Mouse (Mus musculus) limb, embryonic 15.5 days (tissue): ENCODE measurements at regions not wholly inside any gene's neighbourhood (a gene's known extent, or its start where the extent isn't known, plus 50 kb on each side); places are given as distances from the start of the nearest gene placed in this dataset.

Experiments
- ATAC-seq: fragments of 200-750 bp; cut with Nextera tagmentation; 2 replicates; pipeline ENCODE4 v1.8.0; 2017; ENCODE audit warnings: low read depth, moderate TSS enrichment; ENCODE audit not compliant: insufficient number of reproducible peaks, low FRiP score, low TSS enrichment
- H3K27ac ChIP-seq: fragments of 300-500 bp; sonication (generic); 2 replicates; pipeline ENCODE4 v1.5.1; 2015; ENCODE audit warnings: moderate library complexity, mild to moderate bottlenecking, inconsistent platforms
- H3K27me3 ChIP-seq: fragments of 300-500 bp; sonication (generic); 2 replicates; pipeline ENCODE4 v1.6.1; 2015; ENCODE audit warnings: inconsistent platforms
- H3K36me3 ChIP-seq: fragments of 300-500 bp; sonication (generic); 2 replicates; pipeline ENCODE4 v1.6.1; 2015; ENCODE audit warnings: inconsistent platforms
- H3K4me1 ChIP-seq: fragments of 300-500 bp; sonication (generic); 2 replicates; pipeline ENCODE4 v1.6.1; 2015; ENCODE audit warnings: inconsistent platforms
- H3K4me2 ChIP-seq: fragments of 300-500 bp; sonication (generic); 2 replicates; pipeline ENCODE4 v1.6.1; 2015; ENCODE audit warnings: mild to moderate bottlenecking, inconsistent platforms
- H3K4me3 ChIP-seq: fragments of 300-500 bp; sonication (generic); 2 replicates; pipeline ENCODE4 v1.5.1; 2015; ENCODE audit warnings: mild to moderate bottlenecking, inconsistent platforms
- H3K9ac ChIP-seq: fragments of 300-500 bp; sonication (generic); 2 replicates; pipeline ENCODE4 v1.6.1; 2015; ENCODE audit warnings: inconsistent platforms
- H3K9me3 ChIP-seq: fragments of 300-500 bp; sonication (generic); 2 replicates; pipeline ENCODE4 v1.6.1; 2016; ENCODE audit warnings: inconsistent platforms
- WGBS: fragments of 180-500 bp; shearing (Covaris S2); methylation state at CpG from one replicate; pipeline ENCODE4 v1.1.7; 2015; 5-methylcytosine and 5-hydroxymethylcytosine counted together

DNA sequence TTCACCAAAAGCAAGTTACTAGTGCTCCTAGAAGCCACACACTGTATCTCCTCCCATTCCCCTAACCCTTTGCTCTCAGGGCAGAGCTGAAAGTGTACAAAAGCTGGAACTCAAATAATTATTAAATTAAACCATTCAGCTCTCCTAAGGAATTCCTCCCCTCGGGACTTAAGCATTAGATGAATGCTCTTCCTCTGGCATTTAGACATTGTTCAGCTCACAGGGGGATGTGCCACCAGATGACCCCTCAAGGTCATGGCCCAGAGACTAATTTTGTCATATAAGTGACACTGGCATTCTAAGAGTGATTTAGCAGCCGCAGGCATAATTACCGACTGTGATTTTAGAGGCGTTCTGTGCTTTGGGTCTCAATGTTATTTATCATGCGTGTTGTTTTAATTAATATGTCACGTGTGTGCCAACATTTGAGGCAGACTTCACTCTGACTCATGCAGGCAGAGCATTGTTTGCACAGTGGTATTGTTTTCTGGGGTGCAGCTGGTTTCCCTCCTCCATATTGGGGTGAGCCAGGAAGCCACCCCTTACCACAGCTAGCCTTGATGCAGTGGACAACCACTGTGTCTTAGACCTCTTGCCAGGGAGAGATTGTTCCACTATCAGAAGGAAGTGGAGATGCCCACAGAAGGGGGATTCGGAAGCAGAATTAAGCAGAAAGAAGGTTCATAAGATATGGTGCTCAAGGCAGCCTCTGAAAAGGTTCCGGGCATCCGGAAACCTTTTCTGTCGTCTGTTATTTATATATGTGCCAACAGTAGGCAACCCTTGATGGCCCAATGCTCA lies 748.9 kb upstream of the Car8 start:
- Histone ChIP-seq H3K27ac (no peak overlapping the region), H3K36me3 (no peaks in the 10 kb centered on the region), H3K27me3 (peaks cover 29% of the 10 kb centered on the region), H3K9me3 (no peaks in the 10 kb centered on the region), H3K4me1 (peaks cover 4% of the 10 kb centered on the region; the same call in 1 of the 2 replicates), H3K4me3 (no peak overlapping the region), H3K9ac (no peak overlapping the region), H3K4me2 (no peak overlapping the region)
- ATAC-seq = no peak
- WGBS = 34% methylated on average over 10 of the region's 10 CpGs

GRCm38 (mm10) chr4:8986394-8987091 lies 747.7 kb upstream of the Car8 start:
- Histone ChIP-seq H3K9me3 (no peaks in the 10 kb centered on the region), H3K27me3 (peaks cover 29% of the 10 kb centered on the region), H3K9ac (no peak overlapping the region), H3K4me3 (no peak overlapping the region), H3K4me2 (no peak overlapping the region), H3K36me3 (no peaks in the 10 kb centered on the region), H3K27ac (no peak overlapping the region), H3K4me1 (peaks cover 4% of the 10 kb centered on the region; the same call in 1 of the 2 replicates)
- 33% methylated on average over 13 of the region's 13 CpGs for WGBS
- no peak for ATAC-seq

DNA sequence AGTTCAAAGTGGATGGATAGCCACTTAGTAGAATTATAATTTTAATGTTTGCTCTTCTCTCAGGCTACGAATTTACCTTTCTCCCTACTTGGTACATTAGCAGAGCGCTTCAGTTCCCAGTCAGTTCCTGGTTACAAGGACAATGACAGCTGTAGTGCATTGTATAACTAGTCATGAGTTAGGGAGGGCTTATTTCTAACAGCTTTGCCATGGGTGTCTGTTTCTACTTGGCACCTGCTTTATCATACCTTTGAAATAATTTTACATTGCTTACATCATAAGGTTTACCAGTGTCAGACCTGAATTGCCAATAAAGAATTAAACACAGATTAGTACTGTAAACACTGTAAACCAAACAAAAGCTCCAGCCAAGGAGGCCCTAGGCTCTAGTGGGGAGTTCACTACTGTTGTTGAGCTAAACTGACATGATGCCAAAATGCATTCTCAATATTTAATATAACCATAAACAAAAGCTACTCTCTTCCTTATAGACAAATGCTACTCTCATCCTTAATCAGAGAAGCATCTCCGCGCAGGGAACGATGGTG lies 745.3 kb upstream of the Car8 start:
- ATAC-seq = no peak
- Histone ChIP-seq H3K27ac (no peak overlapping the region), H3K4me1 (peaks cover 4% of the 10 kb centered on the region; the same call in 1 of the 2 replicates), H3K9ac (no peak overlapping the region), H3K4me2 (no peak overlapping the region), H3K9me3 (no peaks in the 10 kb centered on the region), H3K36me3 (no peaks in the 10 kb centered on the region), H3K4me3 (no peak overlapping the region), H3K27me3 (peaks cover 21% of the 10 kb centered on the region)
- WGBS = 92% methylated on average over 5 of the region's 5 CpGs

DNA sequence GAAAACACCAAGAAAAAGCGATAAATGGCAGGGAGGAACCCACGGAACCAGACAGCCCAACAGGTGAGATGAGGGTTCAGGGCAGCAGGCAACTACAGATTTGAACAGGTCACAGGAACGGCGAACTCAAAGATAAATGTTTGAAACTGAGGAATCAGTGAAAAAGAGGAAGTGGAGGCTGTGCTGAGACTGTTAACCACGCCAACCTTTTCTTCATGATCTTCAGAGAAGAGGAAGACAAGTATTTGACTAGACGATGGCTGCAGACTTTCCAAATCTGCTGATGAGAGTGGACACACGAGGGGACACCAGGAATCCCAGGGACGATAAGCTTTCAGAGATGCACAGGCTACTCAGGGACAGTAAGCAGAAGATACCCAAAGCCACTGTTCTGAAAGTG lies 740.1 kb upstream of the Car8 start:
- no peak overlapping the region for H3K4me2 ChIP-seq
- ATAC-seq = no peak
- H3K27ac ChIP-seq = no peak overlapping the region
- 81% methylated on average over 8 of the region's 8 CpGs for WGBS
- no peaks in the 10 kb centered on the region for H3K4me1 ChIP-seq
- no peaks in the 10 kb centered on the region; the same call in 1 of the 2 replicates for H3K27me3 ChIP-seq
- H3K9me3 ChIP-seq = no peaks in the 10 kb centered on the region
- no peak overlapping the region for H3K9ac ChIP-seq
- no peak overlapping the region for H3K4me3 ChIP-seq
- no peaks in the 10 kb centered on the region for H3K36me3 ChIP-seq

DNA sequence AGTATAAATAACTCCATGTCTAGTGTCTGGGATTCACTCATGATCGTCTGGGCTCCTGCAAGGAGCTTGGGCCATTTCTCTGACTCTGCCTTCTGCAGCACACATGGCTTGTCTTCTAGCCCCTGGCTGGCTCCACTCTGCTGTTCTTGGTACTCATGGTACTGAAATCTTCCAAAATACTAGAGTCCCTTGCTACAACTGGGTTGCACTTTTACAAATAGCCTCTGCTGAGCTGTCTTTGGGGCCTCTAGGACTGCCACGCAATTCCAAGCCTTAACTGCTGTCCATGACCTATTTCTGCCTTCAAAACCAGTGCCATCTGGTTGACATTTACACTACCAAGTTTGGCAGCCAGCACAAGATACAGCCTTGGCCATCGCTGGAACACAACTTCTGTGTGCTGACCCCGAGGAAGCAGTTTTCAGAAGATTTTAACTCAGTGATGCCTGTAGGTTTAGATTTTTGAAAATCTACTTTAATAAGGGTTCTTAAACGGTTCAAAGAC lies 731.2 kb upstream of the Car8 start:
- Histone ChIP-seq H3K4me1 (no peaks in the 10 kb centered on the region), H3K9ac (no peak overlapping the region), H3K27me3 (no peaks in the 10 kb centered on the region), H3K27ac (no peak overlapping the region), H3K9me3 (no peaks in the 10 kb centered on the region), H3K36me3 (no peaks in the 10 kb centered on the region), H3K4me2 (no peak overlapping the region), H3K4me3 (no peak overlapping the region)
- ATAC-seq = no peak
- WGBS = 70% methylated on average over 5 of the region's 5 CpGs

DNA sequence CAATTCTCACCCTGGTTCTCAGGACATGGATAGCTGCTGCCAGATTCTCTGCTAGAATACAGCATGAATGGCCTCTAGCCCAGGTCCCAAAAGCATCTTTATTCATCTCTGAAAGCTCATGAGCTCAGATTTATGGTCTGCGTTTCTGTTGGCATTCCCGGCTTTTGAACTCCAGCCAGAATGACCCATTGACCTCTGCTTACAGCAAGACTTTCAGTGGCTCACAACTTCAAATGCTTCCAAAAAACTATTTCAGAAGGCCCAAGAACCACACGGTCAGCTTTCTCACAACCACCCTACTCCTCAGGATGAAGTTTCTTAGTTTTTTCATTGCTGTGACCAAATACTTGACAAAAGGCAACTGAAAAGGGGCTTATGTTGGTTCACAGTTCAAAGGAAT lies 729.9 kb upstream of the Car8 start:
- H3K4me1 ChIP-seq = no peaks in the 10 kb centered on the region
- no peak overlapping the region for H3K4me3 ChIP-seq
- 26% methylated on average over 3 of the region's 3 CpGs for WGBS
- H3K36me3 ChIP-seq = no peaks in the 10 kb centered on the region
- H3K9ac ChIP-seq = no peak overlapping the region
- no peaks in the 10 kb centered on the region for H3K27me3 ChIP-seq
- H3K27ac ChIP-seq = no peak overlapping the region
- no peak for ATAC-seq
- no peak overlapping the region for H3K4me2 ChIP-seq
- H3K9me3 ChIP-seq = no peaks in the 10 kb centered on the region

DNA sequence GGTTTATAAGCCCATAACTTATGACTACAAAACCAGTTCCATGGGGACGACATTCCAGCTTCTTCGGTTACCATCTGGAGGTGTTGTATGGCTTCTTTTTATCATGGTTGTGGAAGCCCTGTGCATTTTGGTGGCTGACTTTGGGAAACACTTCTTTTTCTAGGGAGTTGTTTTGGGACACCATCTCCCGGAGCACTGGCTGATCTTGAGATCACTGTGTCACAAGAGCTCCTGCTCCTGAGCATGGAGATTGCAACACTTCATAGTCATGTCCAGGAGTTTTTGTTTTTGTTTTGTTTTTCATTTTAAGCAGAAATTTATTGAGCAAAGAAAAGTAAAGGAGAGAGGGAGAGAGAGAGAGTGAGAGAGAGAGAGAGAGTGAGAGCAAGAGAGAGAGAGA lies 729.1 kb upstream of the Car8 start:
- Histone ChIP-seq H3K4me3 (no peak overlapping the region), H3K27ac (no peak overlapping the region), H3K9ac (no peak overlapping the region), H3K9me3 (no peaks in the 10 kb centered on the region), H3K4me1 (peaks cover 5% of the 10 kb centered on the region), H3K4me2 (no peak overlapping the region), H3K27me3 (no peaks in the 10 kb centered on the region), H3K36me3 (no peaks in the 10 kb centered on the region)
- WGBS = 34% methylated on average over 3 of the region's 3 CpGs
- ATAC-seq = no peak

DNA sequence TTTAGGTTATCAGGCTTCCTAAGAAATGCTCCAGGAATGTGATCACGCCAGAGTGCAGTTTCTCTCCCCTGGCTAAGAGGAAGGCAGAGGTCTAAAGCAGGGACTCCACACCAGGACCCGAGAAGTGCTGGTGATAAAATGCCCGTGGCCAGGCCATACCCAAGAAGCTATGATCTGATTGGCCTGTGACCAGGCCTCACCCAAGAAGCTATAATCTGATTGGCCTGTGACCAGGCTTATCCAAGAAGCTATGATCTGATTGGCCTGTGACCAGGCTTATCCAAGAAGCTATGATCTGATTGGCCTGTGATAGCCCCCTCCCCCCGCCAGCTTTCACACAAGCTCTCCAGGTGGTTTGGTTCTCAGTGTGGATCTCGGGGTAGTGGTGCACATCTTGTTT lies 726.7 kb upstream of the Car8 start:
- no peak overlapping the region for H3K4me3 ChIP-seq
- H3K4me1 ChIP-seq = peaks cover 7% of the 10 kb centered on the region
- no peak overlapping the region for H3K9ac ChIP-seq
- ATAC-seq = no peak
- WGBS = 89% methylated on average over 5 of the region's 5 CpGs
- H3K4me2 ChIP-seq = no peak overlapping the region
- no peaks in the 10 kb centered on the region for H3K36me3 ChIP-seq
- no peak overlapping the region for H3K27ac ChIP-seq
- H3K27me3 ChIP-seq = 0 out of 2 replicates have a peak, but pooled peaks cover 6% of the 10 kb centered on the region
- H3K9me3 ChIP-seq = no peaks in the 10 kb centered on the region

DNA sequence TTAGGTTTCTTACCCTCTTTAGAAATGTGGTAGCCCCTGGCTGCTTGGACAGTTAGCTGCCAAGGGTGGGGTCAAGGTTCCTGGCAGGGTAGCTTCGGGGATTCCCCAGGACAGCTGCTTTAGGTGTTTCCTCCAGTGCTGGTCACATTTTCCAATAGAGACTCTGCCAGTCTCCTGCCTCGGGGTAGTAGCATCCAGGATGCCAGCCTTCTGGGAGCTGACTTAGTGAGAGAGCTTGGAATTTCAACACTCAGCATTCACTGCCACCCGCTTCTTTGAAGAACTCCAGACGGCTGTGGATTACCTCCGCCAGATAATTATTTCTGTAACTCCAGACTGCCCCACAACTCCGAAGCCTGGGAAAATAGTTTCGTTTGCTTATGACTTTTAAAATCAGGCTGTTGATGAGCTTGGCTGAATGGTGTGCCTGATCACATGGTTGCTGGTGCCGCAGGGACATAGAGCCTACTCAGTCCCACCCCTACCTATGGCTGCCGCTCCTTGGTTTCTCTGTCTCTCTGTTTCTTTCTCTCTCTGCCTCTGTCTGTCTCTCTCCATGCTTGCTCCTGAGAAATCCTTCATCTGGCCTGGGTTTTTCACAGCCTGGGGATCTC lies 724.2 kb upstream of the Car8 start:
- Histone ChIP-seq H3K36me3 (no peaks in the 10 kb centered on the region), H3K27me3 (0 out of 2 replicates have a peak, but pooled peaks cover 6% of the 10 kb centered on the region), H3K4me1 (peaks cover 9% of the 10 kb centered on the region), H3K9ac (no peak overlapping the region), H3K4me3 (no peak overlapping the region), H3K27ac (no peak overlapping the region), H3K9me3 (no peaks in the 10 kb centered on the region), H3K4me2 (no peak overlapping the region)
- 34% methylated on average over 9 of the region's 9 CpGs for WGBS
- ATAC-seq = no peak

DNA sequence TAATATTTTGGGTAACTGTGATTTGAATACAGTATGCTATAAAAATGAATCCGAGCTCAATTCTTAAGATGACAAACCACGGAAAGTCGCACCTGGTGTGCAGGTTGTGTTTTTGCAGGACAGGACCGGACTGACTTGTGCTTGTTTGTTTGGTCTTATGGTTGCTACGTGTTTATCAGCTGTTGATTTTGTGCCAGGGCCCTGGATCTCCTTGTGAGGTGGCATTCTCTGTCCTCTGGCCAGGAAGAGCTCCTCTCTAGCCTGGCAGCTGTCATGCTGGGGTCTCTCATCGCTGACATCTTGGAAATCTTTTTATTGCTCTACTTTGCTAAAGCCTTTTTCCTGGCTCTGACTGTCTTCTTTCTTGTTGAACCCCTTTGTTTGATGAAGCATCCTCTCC lies 723.0 kb upstream of the Car8 start:
- Histone ChIP-seq H3K27me3 (0 out of 2 replicates have a peak, but pooled peaks cover 6% of the 10 kb centered on the region), H3K9me3 (no peaks in the 10 kb centered on the region), H3K36me3 (no peaks in the 10 kb centered on the region), H3K4me2 (no peak overlapping the region), H3K4me1 (peaks cover 17% of the 10 kb centered on the region), H3K27ac (no peak overlapping the region), H3K9ac (no peak overlapping the region), H3K4me3 (no peak overlapping the region)
- no peak for ATAC-seq
- 82% methylated on average over 6 of the region's 6 CpGs for WGBS

- Histone ChIP-seq H3K36me3 (no peaks in the 10 kb centered on the region), H3K9ac (no peak overlapping the region), H3K27ac (no peak overlapping the region), H3K4me1 (peaks cover 45% of the 10 kb centered on the region), H3K27me3 (0 out of 2 replicates have a peak, but pooled peaks cover 6% of the 10 kb centered on the region), H3K4me2 (no peak overlapping the region), H3K4me3 (no peak overlapping the region), H3K9me3 (no peaks in the 10 kb centered on the region)
- 8% methylated on average over 6 of the region's 6 CpGs for WGBS
- no peak for ATAC-seq
These were observed 718.9 kb upstream of the Car8 start for GRCm38 (mm10) chr4:8957771-8958170.

GRCm38 (mm10) chr4:8957023-8957343 lies 718.1 kb upstream of the Car8 start:
- Histone ChIP-seq H3K9me3 (no peaks in the 10 kb centered on the region), H3K4me1 (peaks cover 45% of the 10 kb centered on the region), H3K27me3 (0 out of 2 replicates have a peak, but pooled peaks cover 2% of the 10 kb centered on the region), H3K9ac (no peak overlapping the region), H3K27ac (no peak overlapping the region), H3K36me3 (no peaks in the 10 kb centered on the region), H3K4me2 (no peak overlapping the region), H3K4me3 (no peak overlapping the region)
- WGBS = 69% methylated on average over 5 of the region's 5 CpGs
- no peak for ATAC-seq
